Mouse (Mus musculus): ENCODE measurements around the gene Gm5244. TPM values are rescaled to one million over a fixed set of nuclear protein-coding genes. Genes with fewer than 3 reads are reported as not detected.
A peak's percentile ranks its signal among the peaks of the same experiment; 100 is the strongest.

Gene Gm5244
- polyA plus RNA-seq, 1 experiment from 2014 or later: not detected

- Histone ChIP-seq H3K4me3 (ENCODE audit: low read length) (no peak overlapping the region), H3K9me3 (ENCODE audit: control insufficient read depth, low read length) (no peaks in the 10 kb centered on the region), H3K27me3 (replicated peaks; ENCODE audit: control insufficient read depth, insufficient read depth, low read length) (no peaks in the 10 kb centered on the region), H3K36me3 (ENCODE audit: control insufficient read depth, insufficient read depth, low read length) (no peaks in the 10 kb centered on the region), H3K4me2 (ENCODE audit: low read depth, low read length) (no peak overlapping the region), H3K9ac (ENCODE audit: low read depth, low read length) (no peak overlapping the region), H3K4me1 (ENCODE audit: control insufficient read depth, insufficient read depth, low read length) (no peaks in the 10 kb centered on the region), H3K27ac (ENCODE audit: low read length) (no peak overlapping the region)
- WGBS: 50% methylated on average over 1 of the region's 1 CpGs
- ATAC-seq: no peak
Measured at GRCm38 (mm10) chr19:12812644-12813364, 33.7 kb upstream of the Gm5244 start.

GRCm38 (mm10) chr19:12813883-12814282, 32.6 kb upstream of the Gm5244 start:
- 89% methylated on average over 1 of the region's 1 CpGs for WGBS
- H3K9me3 ChIP-seq (ENCODE audit: control insufficient read depth, low read length): no peaks in the 10 kb centered on the region
- H3K4me3 ChIP-seq (ENCODE audit: low read length): no peak overlapping the region
- no peaks in the 10 kb centered on the region for H3K27me3 ChIP-seq (replicated peaks; ENCODE audit: control insufficient read depth, insufficient read depth, low read length)
- H3K27ac ChIP-seq (ENCODE audit: low read length): no peak overlapping the region
- no peak overlapping the region for H3K9ac ChIP-seq (ENCODE audit: low read depth, low read length)
- no peaks in the 10 kb centered on the region for H3K4me1 ChIP-seq (ENCODE audit: control insufficient read depth, insufficient read depth, low read length)
- no peak for ATAC-seq
- H3K4me2 ChIP-seq (ENCODE audit: low read depth, low read length): no peak overlapping the region
- H3K36me3 ChIP-seq (ENCODE audit: control insufficient read depth, insufficient read depth, low read length): no peaks in the 10 kb centered on the region

- Histone ChIP-seq H3K4me1 (ENCODE audit: control insufficient read depth, insufficient read depth, low read length) (no peaks in the 10 kb centered on the region), H3K36me3 (ENCODE audit: control insufficient read depth, insufficient read depth, low read length) (no peaks in the 10 kb centered on the region), H3K4me3 (ENCODE audit: low read length) (no peak overlapping the region), H3K27me3 (replicated peaks; ENCODE audit: control insufficient read depth, insufficient read depth, low read length) (no peaks in the 10 kb centered on the region), H3K9me3 (ENCODE audit: control insufficient read depth, low read length) (no peaks in the 10 kb centered on the region), H3K9ac (ENCODE audit: low read depth, low read length) (no peak overlapping the region), H3K27ac (ENCODE audit: low read length) (no peak overlapping the region), H3K4me2 (ENCODE audit: low read depth, low read length) (no peak overlapping the region)
- ATAC-seq: no peak
- 86% methylated on average over 1 of the region's 1 CpGs for WGBS
Measured at GRCm38 (mm10) chr19:12818507-12818906, 28.0 kb upstream of the Gm5244 start.

- Histone ChIP-seq H3K27me3 (replicated peaks; ENCODE audit: control insufficient read depth, insufficient read depth, low read length) (no peaks in the 10 kb centered on the region), H3K36me3 (ENCODE audit: control insufficient read depth, insufficient read depth, low read length) (no peaks in the 10 kb centered on the region), H3K4me2 (ENCODE audit: low read depth, low read length) (no peak overlapping the region), H3K9ac (ENCODE audit: low read depth, low read length) (no peak overlapping the region), H3K4me1 (ENCODE audit: control insufficient read depth, insufficient read depth, low read length) (no peaks in the 10 kb centered on the region), H3K4me3 (ENCODE audit: low read length) (no peak overlapping the region), H3K9me3 (ENCODE audit: control insufficient read depth, low read length) (no peaks in the 10 kb centered on the region), H3K27ac (ENCODE audit: low read length) (no peak overlapping the region)
- WGBS: 33% methylated on average over 4 of the region's 4 CpGs
- ATAC-seq: no peak
Measured at GRCm38 (mm10) chr19:12820383-12820782, 26.1 kb upstream of the Gm5244 start.

- no peak overlapping the region for H3K9ac ChIP-seq (ENCODE audit: low read depth, low read length)
- no peak overlapping the region for H3K4me3 ChIP-seq (ENCODE audit: low read length)
- H3K4me2 ChIP-seq (ENCODE audit: low read depth, low read length): no peak overlapping the region
- 72% methylated on average over 4 of the region's 4 CpGs for WGBS
- no peaks in the 10 kb centered on the region for H3K9me3 ChIP-seq (ENCODE audit: control insufficient read depth, low read length)
- H3K36me3 ChIP-seq (ENCODE audit: control insufficient read depth, insufficient read depth, low read length): no peaks in the 10 kb centered on the region
- no peaks in the 10 kb centered on the region for H3K4me1 ChIP-seq (ENCODE audit: control insufficient read depth, insufficient read depth, low read length)
- ATAC-seq: no peak
- H3K27ac ChIP-seq (ENCODE audit: low read length): no peak overlapping the region
- no peaks in the 10 kb centered on the region for H3K27me3 ChIP-seq (replicated peaks; ENCODE audit: control insufficient read depth, insufficient read depth, low read length)
Measured at GRCm38 (mm10) chr19:12824549-12824948, 21.9 kb upstream of the Gm5244 start.

- no peaks in the 10 kb centered on the region for H3K9me3 ChIP-seq (ENCODE audit: control insufficient read depth, low read length)
- no peaks in the 10 kb centered on the region for H3K27me3 ChIP-seq (replicated peaks; ENCODE audit: control insufficient read depth, insufficient read depth, low read length)
- no peaks in the 10 kb centered on the region for H3K4me1 ChIP-seq (ENCODE audit: control insufficient read depth, insufficient read depth, low read length)
- no peaks in the 10 kb centered on the region for H3K36me3 ChIP-seq (ENCODE audit: control insufficient read depth, insufficient read depth, low read length)
- ATAC-seq: no peak
- H3K4me2 ChIP-seq (ENCODE audit: low read depth, low read length): no peak overlapping the region
- no peak overlapping the region for H3K27ac ChIP-seq (ENCODE audit: low read length)
- H3K9ac ChIP-seq (ENCODE audit: low read depth, low read length): no peak overlapping the region
- no peak overlapping the region for H3K4me3 ChIP-seq (ENCODE audit: low read length)
- 66% methylated on average over 2 of the region's 2 CpGs for WGBS
Measured at GRCm38 (mm10) chr19:12830823-12831430, 15.6 kb upstream of the Gm5244 start.

GRCm38 (mm10) chr19:12831559-12831958, 14.9 kb upstream of the Gm5244 start:
- Histone ChIP-seq H3K4me2 (ENCODE audit: low read depth, low read length) (no peak overlapping the region), H3K4me3 (ENCODE audit: low read length) (no peak overlapping the region), H3K27me3 (replicated peaks; ENCODE audit: control insufficient read depth, insufficient read depth, low read length) (no peaks in the 10 kb centered on the region), H3K4me1 (ENCODE audit: control insufficient read depth, insufficient read depth, low read length) (no peaks in the 10 kb centered on the region), H3K9me3 (ENCODE audit: control insufficient read depth, low read length) (no peaks in the 10 kb centered on the region), H3K36me3 (ENCODE audit: control insufficient read depth, insufficient read depth, low read length) (no peaks in the 10 kb centered on the region), H3K27ac (ENCODE audit: low read length) (no peak overlapping the region), H3K9ac (ENCODE audit: low read depth, low read length) (no peak overlapping the region)
- WGBS: 80% methylated on average over 1 of the region's 1 CpGs
- peak; percentile 52; the same call in 1 of the 2 replicates for ATAC-seq

GRCm38 (mm10) chr19:12833625-12834024, 12.9 kb upstream of the Gm5244 start:
- H3K9ac ChIP-seq (ENCODE audit: low read depth, low read length): no peak overlapping the region
- no peaks in the 10 kb centered on the region for H3K9me3 ChIP-seq (ENCODE audit: control insufficient read depth, low read length)
- H3K4me1 ChIP-seq (ENCODE audit: control insufficient read depth, insufficient read depth, low read length): no peaks in the 10 kb centered on the region
- no peak for ATAC-seq
- 70% methylated on average over 3 of the region's 3 CpGs for WGBS
- H3K27me3 ChIP-seq (replicated peaks; ENCODE audit: control insufficient read depth, insufficient read depth, low read length): no peaks in the 10 kb centered on the region
- H3K36me3 ChIP-seq (ENCODE audit: control insufficient read depth, insufficient read depth, low read length): no peaks in the 10 kb centered on the region
- no peak overlapping the region for H3K27ac ChIP-seq (ENCODE audit: low read length)
- H3K4me2 ChIP-seq (ENCODE audit: low read depth, low read length): no peak overlapping the region
- H3K4me3 ChIP-seq (ENCODE audit: low read length): no peak overlapping the region

GRCm38 (mm10) chr19:12838507-12838906, 8.0 kb upstream of the Gm5244 start:
- no peak overlapping the region for H3K9ac ChIP-seq (ENCODE audit: low read depth, low read length)
- no peak overlapping the region for H3K4me2 ChIP-seq (ENCODE audit: low read depth, low read length)
- no peak overlapping the region for H3K27ac ChIP-seq (ENCODE audit: low read length)
- no peak overlapping the region for H3K4me3 ChIP-seq (ENCODE audit: low read length)
- no peak for ATAC-seq
- no peaks in the 10 kb centered on the region for H3K27me3 ChIP-seq (replicated peaks; ENCODE audit: control insufficient read depth, insufficient read depth, low read length)
- H3K36me3 ChIP-seq (ENCODE audit: control insufficient read depth, insufficient read depth, low read length): no peaks in the 10 kb centered on the region
- 88% methylated on average over 1 of the region's 1 CpGs for WGBS
- no peaks in the 10 kb centered on the region for H3K4me1 ChIP-seq (ENCODE audit: control insufficient read depth, insufficient read depth, low read length)
- H3K9me3 ChIP-seq (ENCODE audit: control insufficient read depth, low read length): no peaks in the 10 kb centered on the region

All from intestine, embryonic 16.5 days (tissue).